Mouse (Mus musculus) G1E (cell line): ENCODE measurements at regions not wholly inside any gene's neighbourhood (a gene's known extent, or its start where the extent isn't known, plus 50 kb on each side); places are given as distances from the start of the nearest gene placed in this dataset.

Source experiments
- CTCF ChIP-seq: IDR thresholded peaks from 2 replicates; pipeline ENCODE4 v1.5.1; 2012; ENCODE audit warnings: low read depth, low read length, inconsistent platforms, mixed read lengths
- GATA1 ChIP-seq: IDR thresholded peaks from 2 replicates; pipeline ENCODE4 v1.6.1; 2012; ENCODE audit warnings: borderline replicate concordance, low read length, inconsistent platforms, mixed read lengths
- GATA2 ChIP-seq: IDR thresholded peaks from 2 replicates; pipeline ENCODE4 v1.6.1; 2012; ENCODE audit warnings: low read depth, low read length, inconsistent platforms, borderline replicate concordance
- POLR2AphosphoS5 ChIP-seq: IDR thresholded peaks from 2 replicates; pipeline ENCODE4 v1.6.1; 2012; ENCODE audit warnings: low read depth, low read length, inconsistent platforms; ENCODE audit not compliant: insufficient replicate concordance
- TAL1 ChIP-seq: conservative IDR thresholded peaks from 2 replicates; pipeline ENCODE4 v1.6.1; 2012; ENCODE audit warnings: low read depth, low read length, inconsistent platforms, mixed read lengths

DNA sequence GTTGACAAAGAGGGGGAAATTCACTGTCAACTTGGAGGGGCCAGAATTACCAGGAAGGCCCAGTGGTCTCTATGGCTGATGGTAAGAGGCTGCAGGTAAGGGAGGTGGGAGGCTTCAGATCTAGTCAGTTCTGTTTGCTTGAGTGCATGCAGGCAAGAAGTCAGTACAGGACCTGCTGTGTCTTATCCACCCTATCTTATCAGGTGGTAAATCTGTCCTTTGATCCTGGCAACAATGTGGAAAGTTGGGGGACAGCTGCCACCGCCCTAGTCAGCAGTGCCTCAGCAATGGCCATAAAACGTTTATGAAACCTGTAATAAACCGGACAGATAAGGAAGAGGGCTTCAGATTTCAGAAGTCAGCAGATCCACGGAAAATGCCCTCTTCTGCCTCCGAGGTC, 97.9 kb upstream of the Gpr12 start:
- TF ChIP-seq CTCF = no peak
- TF ChIP-seq POLR2AphosphoS5 = no peak
- no peak for TF ChIP-seq GATA1
- no peak for TF ChIP-seq TAL1
- no peak for TF ChIP-seq GATA2
